Mouse (Mus musculus): ENCODE measurements around the gene Fat3.

Gene Fat3

DNA sequence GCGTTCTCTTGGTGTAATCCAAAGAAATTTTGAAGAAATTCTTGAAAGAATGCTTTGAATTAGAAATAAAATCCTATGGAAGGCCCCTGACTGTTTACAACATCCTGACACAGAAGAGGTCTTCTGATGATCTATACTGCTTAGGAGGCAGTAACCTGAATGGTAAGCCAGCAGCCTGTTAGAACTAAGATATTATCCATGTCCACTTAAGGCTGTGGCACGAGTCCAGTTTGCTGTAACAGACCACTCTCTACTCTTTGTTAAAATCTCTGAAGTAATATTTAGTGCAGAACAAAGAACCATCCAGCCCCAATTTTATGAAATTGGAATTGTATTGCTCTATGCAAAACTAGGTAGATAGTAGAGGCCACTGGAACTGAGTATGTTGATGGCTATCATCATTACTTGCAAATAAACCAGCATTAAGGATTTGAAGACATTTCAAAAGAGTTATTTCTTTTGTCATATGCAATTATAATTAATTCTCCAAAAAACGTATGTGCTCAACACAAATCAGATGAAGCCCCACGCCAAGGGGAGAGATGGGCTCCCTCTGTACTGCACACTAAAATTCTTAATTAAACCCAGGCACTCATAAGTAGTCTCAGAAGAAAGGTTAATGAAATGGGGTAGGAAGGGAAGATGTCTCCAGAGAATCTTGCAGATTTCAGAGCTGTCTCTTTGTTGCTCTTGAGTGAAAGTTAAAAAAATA lies 230.9 kb downstream of the Fat3 start:
- CTCF ChIA-PET = no interaction called here
- POLR2A ChIA-PET = no interaction called here

DNA sequence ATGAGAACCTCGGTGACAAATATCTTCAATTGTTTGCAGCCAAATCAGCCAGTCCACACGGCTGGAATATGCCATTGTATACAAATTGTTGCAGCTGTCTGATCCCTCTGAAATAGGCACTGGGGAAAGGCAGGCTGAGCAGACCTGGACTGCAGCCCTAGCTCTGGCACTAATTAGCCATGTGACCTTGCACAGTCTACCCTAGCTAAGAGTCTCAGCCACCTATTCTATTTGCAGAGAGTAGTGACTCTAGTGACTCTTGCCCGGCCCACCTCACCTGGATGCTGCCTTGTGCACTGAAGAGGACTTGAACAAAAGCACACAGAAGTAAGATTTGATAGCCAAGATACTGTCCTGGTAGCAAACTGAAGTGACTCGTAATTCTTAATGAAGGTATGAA lies 235.6 kb downstream of the Fat3 start:
- ChIA-PET POLR2A (interaction anchor here in 1 of 4 experiments (0.5 kb wide), 1 partner anchor 584 kb away, joined by 3 read pairs; no protein-coding TSS in a partner anchor), CTCF (no interaction called here)

DNA sequence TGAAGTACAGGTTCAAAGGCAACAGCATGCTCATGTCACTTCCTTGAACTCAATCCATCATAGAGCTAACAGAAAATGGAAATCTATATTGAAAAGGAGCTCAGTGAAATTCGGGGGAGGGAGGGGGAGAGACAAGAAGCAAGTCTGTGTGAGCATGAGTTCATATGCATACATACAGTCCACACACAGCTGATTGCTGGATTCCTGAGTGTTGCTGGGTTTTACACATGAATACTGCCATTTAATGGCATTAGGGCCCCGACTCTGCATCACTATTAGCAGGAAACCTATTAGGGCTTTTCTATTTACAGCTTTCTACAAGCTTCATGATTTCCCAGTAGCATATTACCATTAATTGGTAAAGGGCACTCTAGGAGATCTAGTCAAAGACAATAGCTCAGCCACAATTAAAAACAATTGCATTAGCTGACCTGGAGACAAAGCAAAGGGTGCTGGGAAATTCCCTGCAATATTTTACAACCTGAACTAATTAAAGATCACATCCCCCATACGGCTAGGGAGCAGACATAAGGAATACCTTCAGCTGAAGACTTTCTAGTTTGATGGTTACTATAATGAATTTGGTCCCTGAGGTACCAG lies 243.7 kb downstream of the Fat3 start:
- POLR2A ChIA-PET = no interaction called here
- CTCF ChIA-PET = no interaction called here

DNA sequence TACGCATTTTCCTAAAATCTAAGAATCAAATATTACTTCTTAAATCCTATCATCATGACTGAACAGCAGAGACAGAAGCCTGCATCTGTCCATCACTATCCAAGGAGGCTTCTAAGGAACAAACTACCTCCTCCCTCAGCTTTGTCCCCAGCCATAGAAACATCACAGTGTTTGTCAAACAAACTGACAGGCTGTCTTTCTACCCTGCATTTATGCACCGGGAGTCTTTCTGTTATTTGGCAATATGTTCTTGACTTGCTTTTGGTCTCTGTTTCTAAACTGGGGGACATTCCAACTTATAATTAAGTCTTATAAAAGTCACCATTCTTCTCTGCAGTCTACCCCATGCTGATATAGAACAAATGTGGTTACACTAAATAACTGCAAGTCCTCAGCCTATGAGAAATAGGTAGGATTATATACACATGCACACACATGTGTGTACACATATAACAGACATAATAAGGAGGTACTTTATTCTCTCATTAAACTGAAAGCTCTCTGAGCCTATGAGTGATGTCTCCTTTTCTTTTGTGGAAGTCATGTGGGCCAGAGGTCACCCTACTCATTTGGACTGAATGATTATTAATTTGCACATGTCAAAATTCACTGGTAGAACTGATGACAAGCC lies 244.4 kb downstream of the Fat3 start:
- ChIA-PET POLR2A (no interaction called here), CTCF (no interaction called here)

DNA sequence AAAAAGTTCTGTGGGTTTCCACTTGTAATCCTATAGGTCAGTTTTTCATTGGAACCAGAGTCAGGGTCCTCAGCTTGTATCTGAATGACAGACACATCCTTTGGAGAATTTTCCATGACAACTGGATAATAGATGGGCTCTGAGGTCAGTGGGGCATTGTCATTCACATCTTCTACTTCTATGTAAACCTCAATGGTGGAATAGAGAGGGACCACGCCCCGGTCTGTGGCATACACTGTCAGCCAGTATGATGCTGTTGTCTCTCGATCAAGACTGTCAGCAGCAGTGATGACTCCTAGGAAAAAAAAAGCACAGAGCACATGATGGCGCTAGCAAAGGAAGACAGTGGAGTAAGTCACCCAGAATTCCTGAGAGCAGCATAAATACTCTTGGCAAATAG lies 254.3 kb downstream of the Fat3 start:
- ChIA-PET CTCF (interaction anchor here in 1 of 4 experiments (0.6 kb wide), 1 partner anchor 135 kb away, joined by 3 read pairs; no protein-coding TSS in a partner anchor), POLR2A (no interaction called here)

DNA sequence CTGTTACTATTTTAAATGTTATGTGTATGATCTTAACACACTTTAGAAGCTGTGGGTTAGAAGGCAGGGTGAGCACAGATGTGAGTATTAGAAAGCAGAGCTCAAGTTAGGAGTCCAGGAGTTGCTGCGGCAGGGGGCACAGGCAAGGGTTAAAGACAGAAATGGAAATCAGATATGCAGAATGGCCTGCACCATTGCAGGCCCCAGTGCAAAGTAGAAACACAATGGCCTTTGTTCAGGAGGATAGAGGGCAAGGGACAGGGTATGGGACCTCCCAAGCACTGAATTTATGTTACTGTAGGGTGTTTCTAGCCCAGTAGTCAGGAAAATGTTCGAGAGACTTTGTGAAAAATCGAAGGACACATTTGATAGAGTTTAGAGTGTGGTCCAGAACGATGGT lies 269.5 kb downstream of the Fat3 start:
- POLR2A ChIA-PET = no interaction called here

DNA sequence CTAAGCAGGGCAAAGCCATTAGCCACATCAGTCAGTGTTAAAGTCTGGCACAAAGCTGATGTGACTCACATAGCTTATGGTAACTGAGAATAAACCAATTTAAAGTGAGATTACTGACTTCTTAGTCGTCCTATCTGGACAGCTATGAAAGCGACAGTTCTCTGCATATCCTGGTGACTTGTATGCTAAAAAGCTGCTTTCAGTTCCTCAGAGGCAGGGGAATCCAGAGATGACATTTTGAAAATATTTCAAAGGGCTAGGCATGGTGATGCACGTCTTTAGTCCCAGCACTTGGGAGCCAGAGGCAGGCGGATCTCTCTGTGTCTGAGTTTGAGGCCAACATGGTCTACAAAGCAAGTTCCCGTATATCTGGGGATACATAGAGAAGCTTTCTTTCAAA lies 272.2 kb downstream of the Fat3 start:
- ChIA-PET POLR2A (no interaction called here), CTCF (no interaction called here)

More for the DNA sequence above, 269.5 kb downstream of the Fat3 start:
- CTCF ChIA-PET = no interaction called here

DNA sequence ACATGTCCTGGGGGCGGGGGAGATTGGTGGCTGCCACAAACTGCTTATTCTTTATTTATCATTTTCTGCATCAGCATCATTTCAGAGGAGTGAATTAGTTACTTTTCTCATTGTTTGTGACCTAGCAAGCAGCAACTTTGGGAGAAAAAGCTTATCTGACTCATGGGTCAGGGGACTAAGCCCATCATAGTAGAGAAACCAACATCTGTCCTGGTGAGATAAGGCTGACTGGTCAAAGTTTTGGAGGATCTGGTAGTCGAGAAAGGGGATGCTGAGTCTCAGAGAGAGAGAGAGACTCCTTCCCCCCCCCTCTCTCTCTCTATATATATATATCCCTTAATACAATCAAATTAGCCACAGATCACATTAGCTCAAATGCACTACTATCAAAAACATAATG lies 273.7 kb downstream of the Fat3 start:
- CTCF ChIA-PET = no interaction called here
- POLR2A ChIA-PET = no interaction called here

DNA sequence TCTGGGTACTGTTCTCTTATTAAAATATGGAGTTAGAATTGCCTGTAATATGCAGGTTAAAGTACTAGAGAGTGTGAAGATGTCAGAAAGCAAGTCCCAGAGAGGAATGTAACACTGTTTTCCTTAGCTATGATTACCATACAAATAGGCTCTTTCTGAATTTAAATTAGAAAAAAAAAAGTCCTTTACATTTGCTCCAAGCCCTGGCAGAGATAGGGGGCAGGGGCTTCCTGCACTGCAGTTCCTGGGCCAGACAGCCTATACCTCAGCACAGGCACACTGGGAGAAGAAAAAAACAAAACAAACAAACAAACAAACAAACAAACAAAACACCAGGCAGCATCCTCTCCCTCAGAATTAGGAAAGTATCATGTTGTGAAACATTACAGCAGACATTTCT lies 274.5 kb downstream of the Fat3 start:
- POLR2A ChIA-PET = no interaction called here

DNA sequence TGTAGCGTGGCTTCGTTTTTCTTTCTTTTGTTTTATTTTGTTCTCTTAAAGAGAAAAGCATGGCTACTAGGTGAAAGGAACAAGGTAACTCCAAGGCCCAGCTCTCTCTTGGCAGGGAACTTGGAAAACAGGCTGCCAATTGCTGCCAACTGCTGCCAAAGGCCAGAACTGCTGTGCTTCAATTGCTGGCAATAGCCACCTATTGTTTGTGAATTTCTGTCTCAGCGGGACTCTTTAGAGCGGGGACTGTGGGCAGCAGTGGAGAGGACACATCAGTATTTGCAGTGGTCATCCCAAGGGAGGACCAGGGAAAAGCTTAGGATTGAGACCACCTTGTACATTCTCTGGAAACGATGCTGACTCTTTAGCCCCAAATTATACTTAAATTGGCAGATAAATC lies 279.2 kb downstream of the Fat3 start:
- POLR2A ChIA-PET = interaction anchor here in 1 of 4 experiments (0.6 kb wide), 1 partner anchor 15 kb away, joined by 6 read pairs; no protein-coding TSS in a partner anchor

More for the DNA sequence above, 274.5 kb downstream of the Fat3 start:
- CTCF ChIA-PET = no interaction called here

DNA sequence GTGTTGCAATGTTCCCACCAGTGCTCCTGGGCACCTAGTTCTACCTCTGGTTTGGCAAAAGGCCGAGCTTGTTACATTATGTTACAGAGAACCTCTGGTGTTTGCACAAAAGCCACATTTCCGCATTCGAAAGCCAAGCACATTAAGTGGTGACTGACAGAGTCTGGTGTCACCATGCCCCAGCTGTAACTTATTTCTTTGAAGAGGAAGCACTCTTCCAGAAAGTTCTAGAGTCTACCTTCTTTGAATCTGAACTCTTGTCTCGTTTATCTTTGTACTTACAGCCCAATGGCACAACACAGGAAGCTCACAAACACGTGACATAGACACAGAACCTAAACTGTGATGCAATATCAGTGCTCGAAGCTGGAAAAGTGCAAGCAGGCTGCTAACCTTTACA lies 284.9 kb downstream of the Fat3 start:
- CTCF ChIA-PET = no interaction called here
- POLR2A ChIA-PET = no interaction called here

More for the DNA sequence above, 279.2 kb downstream of the Fat3 start:
- CTCF ChIA-PET = no interaction called here

DNA sequence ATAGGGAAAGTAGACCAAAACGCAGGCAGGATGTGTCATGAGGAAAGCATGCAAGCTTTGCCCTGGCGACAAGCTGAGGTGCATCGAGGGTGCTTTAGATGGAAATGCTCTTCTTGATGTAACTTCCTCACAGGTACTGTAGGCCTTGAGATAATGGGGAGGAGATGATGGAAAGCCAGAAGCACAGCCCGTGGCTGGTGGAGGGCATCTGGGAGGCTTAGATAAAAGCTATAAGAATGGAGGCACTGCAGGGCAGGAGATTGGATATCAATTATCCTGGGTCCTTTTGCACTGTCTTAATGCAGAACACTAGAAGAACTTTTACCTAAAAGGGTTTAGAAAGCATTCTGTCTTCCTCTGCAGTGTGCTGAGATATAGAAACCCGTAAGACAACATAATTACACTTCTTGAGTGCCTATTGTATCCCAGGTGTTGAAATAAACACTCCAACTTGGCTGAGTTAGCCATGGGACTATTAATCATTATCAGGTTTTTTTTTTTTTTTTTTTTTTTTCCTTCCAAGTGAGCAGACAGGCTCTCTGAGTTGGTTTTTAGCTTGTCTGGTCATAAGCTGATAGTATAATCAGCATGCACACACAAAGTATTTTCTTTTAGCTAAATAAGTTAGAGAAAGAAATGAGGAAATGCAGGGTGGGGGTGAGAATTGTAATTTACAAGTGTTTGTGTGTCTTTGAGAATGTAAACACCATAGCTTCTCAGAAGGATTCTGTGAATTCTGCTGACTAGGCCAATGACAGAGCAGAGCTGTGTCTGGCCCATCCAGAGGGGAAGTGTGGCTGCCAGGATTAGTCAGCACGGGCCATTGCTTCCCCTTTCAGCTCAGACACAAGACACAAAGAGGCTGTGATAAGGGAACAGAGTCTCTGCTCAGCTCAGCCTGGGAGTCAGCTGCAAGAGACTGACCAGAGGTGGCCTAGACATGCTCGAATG lies 286.1 kb downstream of the Fat3 start:
- POLR2A ChIA-PET = interaction anchor here in 1 of 4 experiments (0.7 kb wide), 1 partner anchor 91 kb away, joined by 9 read pairs; no protein-coding TSS in a partner anchor

DNA sequence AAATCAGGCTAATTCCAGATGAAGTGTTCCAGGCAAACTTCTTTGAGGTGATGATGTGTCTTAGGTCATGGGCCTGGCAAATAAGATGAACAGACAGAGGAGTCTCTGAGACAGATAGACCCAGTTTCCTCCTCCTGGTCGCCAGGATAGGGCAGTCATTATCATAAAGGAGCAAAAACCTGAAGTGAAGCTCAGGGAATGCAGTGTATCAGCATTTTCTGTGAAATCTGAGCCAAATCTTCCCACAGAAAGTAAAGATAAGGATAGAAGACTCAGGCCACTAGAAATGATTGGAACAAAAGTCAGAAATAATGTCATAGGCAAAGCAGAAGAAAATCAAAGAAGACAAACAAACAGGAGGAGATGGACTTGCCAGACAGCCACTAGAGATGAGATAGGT lies 287.8 kb downstream of the Fat3 start:
- ChIA-PET CTCF (no interaction called here), POLR2A (no interaction called here)

More for the DNA sequence above, 286.1 kb downstream of the Fat3 start:
- CTCF ChIA-PET = interaction anchor here in 1 of 4 experiments (0.6 kb wide), 1 partner anchor 1170 kb away, joined by 3 read pairs; the partner anchor contains the start of gene Panx1

DNA sequence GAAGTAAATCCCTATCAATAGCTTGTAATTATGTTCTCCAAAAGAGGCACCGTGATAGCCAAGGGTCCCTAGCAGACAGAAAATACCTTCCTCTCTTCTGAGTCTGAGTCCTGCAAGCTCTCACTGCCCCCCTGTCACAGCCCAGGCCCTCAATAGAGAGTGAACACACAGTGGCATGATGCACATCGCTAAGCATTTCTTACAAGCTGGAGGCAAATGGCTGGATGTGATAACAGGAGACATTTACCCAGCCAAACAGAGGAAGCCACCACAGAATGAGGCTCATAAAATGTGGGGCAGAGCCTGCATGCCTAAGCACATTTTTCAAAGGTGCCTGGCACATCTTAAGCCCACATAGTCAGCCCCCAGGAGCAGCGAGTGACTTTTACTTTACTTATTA lies 288.5 kb downstream of the Fat3 start:
- ChIA-PET CTCF (no interaction called here), POLR2A (no interaction called here)

DNA sequence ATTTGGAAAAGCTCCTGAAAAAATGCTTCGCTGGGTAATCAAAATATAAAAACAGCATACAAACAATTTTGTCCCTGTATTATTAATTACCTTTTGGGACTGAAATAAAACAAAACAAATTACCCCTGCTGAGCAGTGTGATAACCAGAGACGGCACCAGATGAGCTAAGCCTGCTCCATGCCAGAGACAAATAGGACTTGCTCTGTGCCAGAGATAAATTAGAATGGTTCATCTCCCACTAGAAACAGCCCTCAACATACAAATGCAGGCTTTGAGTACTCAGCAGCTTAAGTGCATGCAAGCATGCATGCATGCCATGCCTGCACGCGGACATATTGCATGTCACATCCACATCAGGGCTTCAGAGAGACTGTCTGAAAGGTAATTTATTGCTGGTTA lies 288.9 kb downstream of the Fat3 start:
- ChIA-PET CTCF (no interaction called here), POLR2A (no interaction called here)

DNA sequence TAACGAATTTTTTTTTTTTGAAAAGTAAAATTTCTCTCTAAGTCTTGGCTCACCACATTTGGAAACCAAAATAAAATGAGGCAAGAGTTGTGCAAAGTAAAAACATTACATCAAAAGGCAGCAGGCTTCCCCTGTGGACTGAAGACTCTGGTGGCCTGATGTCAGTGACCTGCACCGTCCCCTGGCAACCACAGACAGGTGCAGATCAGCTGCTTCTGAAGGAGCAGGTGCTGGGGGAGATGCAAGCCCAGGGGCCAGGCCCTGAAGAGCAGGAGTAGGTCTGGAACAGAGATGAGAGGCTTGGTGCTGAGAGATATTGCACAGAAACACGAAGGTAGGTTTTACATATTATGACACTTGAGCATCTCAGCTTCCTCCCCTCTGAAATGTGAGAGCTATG lies 289.6 kb downstream of the Fat3 start:
- CTCF ChIA-PET = no interaction called here
- POLR2A ChIA-PET = no interaction called here

DNA sequence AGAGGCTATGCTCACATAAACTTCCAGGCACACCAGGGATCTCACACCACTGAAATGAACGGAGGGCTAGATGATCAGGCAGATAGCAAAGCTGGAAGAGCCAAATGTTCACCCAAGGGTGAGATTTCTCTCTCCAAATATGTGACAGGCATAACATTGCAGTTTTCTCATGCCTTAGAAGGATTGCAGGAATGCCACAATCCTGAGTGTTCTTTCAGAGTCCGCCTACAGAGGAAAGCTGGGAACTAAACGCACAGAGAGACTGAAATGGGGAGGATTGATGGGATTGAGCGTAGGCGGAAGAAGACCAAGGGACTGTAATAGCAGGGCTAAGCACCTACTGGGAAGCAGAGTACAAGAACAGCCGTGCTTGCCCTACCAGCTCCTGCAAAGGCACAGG lies 298.8 kb downstream of the Fat3 start:
- CTCF ChIA-PET = interaction anchor here in 1 of 4 experiments (0.6 kb wide), 1 partner anchor 668 kb away, joined by 4 read pairs; no protein-coding TSS in a partner anchor
- POLR2A ChIA-PET = no interaction called here

DNA sequence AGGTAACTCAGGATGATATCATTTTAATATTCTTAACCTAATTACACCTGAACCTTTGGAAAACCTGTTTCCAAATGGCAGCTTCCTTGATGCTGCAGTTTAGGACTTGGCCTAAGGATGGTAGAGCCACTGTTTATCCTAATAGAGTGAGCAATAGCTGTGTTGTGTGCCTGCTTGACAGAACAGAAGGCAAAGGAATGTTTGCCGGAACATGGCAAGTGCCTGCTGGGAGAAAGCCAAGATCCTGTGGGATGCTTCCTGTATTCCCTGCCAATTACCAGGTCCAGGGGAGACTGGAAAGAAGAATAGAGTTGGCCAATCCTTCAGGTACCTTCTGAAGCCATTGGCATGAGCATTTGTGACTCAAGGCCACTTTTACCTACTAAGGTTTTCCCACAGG lies 300.1 kb downstream of the Fat3 start:
- ChIA-PET CTCF (no interaction called here), POLR2A (no interaction called here)

DNA sequence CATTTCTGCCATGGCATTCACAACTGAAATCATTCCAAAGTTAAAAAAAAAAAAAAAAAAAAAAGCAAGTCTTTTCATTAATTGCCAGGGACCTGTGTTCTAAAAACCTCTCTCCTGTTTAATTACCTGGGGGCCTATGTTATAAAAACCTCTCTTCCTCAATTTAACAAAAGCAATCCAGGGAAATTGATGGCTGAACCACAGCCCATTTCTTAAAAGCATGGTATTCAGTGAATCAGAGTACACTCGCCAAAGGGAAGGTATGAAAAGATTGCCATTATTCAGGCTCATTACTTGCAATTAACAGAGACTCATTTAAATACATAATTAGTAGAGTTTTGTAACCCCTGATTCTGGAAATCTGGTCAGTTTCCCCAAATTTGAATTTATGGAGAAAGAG lies 314.6 kb downstream of the Fat3 start:
- ChIA-PET POLR2A (no interaction called here), CTCF (interaction anchor here in 1 of 4 experiments (0.6 kb wide), 1 partner anchor 1119 kb away, joined by 3 read pairs; no protein-coding TSS in a partner anchor)

DNA sequence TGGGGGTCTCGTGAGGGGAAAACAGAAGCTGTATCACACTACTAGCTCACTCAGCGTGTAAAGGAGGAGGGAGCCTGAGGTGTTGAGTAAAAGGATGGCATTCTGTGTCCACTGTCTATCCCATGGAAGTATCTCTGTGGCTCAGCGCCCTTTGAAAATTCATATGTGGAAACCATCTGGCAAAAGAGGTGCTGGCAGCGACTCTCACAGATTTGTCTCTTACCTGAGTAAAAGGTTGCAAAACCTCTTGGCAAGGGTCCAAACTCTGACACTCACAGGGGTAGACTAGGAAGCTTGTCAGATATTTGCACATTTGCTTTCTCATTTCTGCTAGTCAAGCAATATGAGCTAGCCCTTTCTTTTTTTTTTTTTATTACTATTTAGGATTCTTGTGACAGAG lies 331.8 kb downstream of the Fat3 start:
- ChIA-PET CTCF (interaction anchor here in 1 of 4 experiments (0.6 to 0.7 kb wide), 2 partner anchors 50 to 74 kb away, joined by 3 to 4 read pairs; no protein-coding TSS in a partner anchor), POLR2A (no interaction called here)

All from embryonic stem cell, embryonic (primary cell).